Mouse (Mus musculus): ENCODE results near the gene Wnt8b. TPM values are rescaled to one million over a fixed set of nuclear protein-coding genes. Genes with fewer than 3 reads are reported as not detected.

The Wnt8b gene
- polyA plus RNA-seq, 1 experiment: not detected

DNA sequence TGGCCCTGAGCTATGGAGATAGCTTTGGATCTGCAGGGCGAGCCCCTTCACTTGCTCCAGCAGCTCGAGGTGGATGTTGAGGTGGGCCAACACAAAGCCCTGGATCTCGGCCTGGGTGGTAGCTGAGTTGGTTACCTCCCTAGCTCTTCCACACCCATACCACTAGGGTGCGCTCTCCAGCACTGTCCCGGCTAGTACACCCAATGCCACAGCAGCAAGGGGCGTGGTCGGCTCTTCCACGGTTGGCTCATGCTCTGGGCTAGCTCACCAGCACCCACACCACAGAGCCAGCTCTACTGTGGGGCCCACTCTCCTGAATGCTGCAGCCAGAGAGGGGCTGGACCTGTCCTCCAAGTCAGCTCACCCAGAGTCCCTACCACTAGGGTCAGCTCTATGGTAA is 6.0 kb upstream of the Wnt8b start:
- peak; percentile 15 to 47 for DNase-seq (ENCODE audit: low read depth in 1 of 2, low spot score in 2 of 2)

GRCm38 (mm10) chr19:44496511-44496910 is 3.2 kb downstream of the Wnt8b start:
- no peaks in the 10 kb centered on the region for H3K27me3 ChIP-seq (ENCODE audit: control insufficient read depth, insufficient read depth, low read length)
- no peak for DNase-seq (ENCODE audit: low read depth in 1 of 2, low spot score in 2 of 2)
- 4% methylated on average over 8 of the region's 8 CpGs for WGBS
- no peak overlapping the region for H3K4me3 ChIP-seq (ENCODE audit: extremely low read depth, insufficient read depth, insufficient read length)
- H3K36me3 ChIP-seq (ENCODE audit: control insufficient read depth, insufficient read depth, low read length): no peaks in the 10 kb centered on the region
- TF ChIP-seq CTCF (IDR thresholded peaks at IDR 0.05; ENCODE audit: extremely low read depth, insufficient read depth, insufficient read length, insufficient replicate concordance) (no peak), POLR2A (IDR thresholded peaks at IDR 0.05; ENCODE audit: low read depth, low read length) (no peak)
- no peak overlapping the region for H3K27ac ChIP-seq (ENCODE audit: insufficient read depth, low read length)
- no peaks in the 10 kb centered on the region for H3K4me1 ChIP-seq (ENCODE audit: control insufficient read depth, insufficient read depth, insufficient read length)

More for the DNA sequence above, 6.0 kb upstream of the Wnt8b start:
- Histone ChIP-seq H3K27me3 (ENCODE audit: control insufficient read depth, insufficient read depth, low read length) (no peaks in the 10 kb centered on the region), H3K36me3 (ENCODE audit: control insufficient read depth, insufficient read depth, low read length) (no peaks in the 10 kb centered on the region), H3K4me1 (ENCODE audit: control insufficient read depth, insufficient read depth, insufficient read length) (no peaks in the 10 kb centered on the region), H3K4me3 (ENCODE audit: extremely low read depth, insufficient read depth, insufficient read length) (no peak overlapping the region), H3K27ac (ENCODE audit: insufficient read depth, low read length) (no peak overlapping the region)
- TF ChIP-seq CTCF (IDR thresholded peaks at IDR 0.05; ENCODE audit: extremely low read depth, insufficient read depth, insufficient read length, insufficient replicate concordance) (peak; percentile 59; the same call in 1 of the 2 replicates), POLR2A (IDR thresholded peaks at IDR 0.05; ENCODE audit: low read depth, low read length) (no peak)
- WGBS: 12% methylated on average over 8 of the region's 8 CpGs

GRCm38 (mm10) chr19:44496941-44497340 is 3.7 kb downstream of the Wnt8b start:
- 74% methylated on average over 10 of the region's 10 CpGs for WGBS
- H3K27me3 ChIP-seq (ENCODE audit: control insufficient read depth, insufficient read depth, low read length): no peaks in the 10 kb centered on the region
- no peak for DNase-seq (ENCODE audit: low read depth in 1 of 2, low spot score in 2 of 2)
- H3K4me1 ChIP-seq (ENCODE audit: control insufficient read depth, insufficient read depth, insufficient read length): no peaks in the 10 kb centered on the region
- H3K4me3 ChIP-seq (ENCODE audit: extremely low read depth, insufficient read depth, insufficient read length): no peak overlapping the region
- no peak overlapping the region for H3K27ac ChIP-seq (ENCODE audit: insufficient read depth, low read length)
- TF ChIP-seq POLR2A (IDR thresholded peaks at IDR 0.05; ENCODE audit: low read depth, low read length) (no peak), CTCF (IDR thresholded peaks at IDR 0.05; ENCODE audit: extremely low read depth, insufficient read depth, insufficient read length, insufficient replicate concordance) (no peak)
- H3K36me3 ChIP-seq (ENCODE audit: control insufficient read depth, insufficient read depth, low read length): no peaks in the 10 kb centered on the region

GRCm38 (mm10) chr19:44498936-44499335 is 5.7 kb downstream of the Wnt8b start:
- no peaks in the 10 kb centered on the region for H3K27me3 ChIP-seq (ENCODE audit: control insufficient read depth, insufficient read depth, low read length)
- DNase-seq (ENCODE audit: low read depth in 1 of 2, low spot score in 2 of 2): no peak
- H3K4me3 ChIP-seq (ENCODE audit: extremely low read depth, insufficient read depth, insufficient read length): no peak overlapping the region
- 67% methylated on average over 6 of the region's 6 CpGs for WGBS
- no peaks in the 10 kb centered on the region for H3K36me3 ChIP-seq (ENCODE audit: control insufficient read depth, insufficient read depth, low read length)
- TF ChIP-seq CTCF (IDR thresholded peaks at IDR 0.05; ENCODE audit: extremely low read depth, insufficient read depth, insufficient read length, insufficient replicate concordance) (no peak), POLR2A (IDR thresholded peaks at IDR 0.05; ENCODE audit: low read depth, low read length) (no peak)
- H3K27ac ChIP-seq (ENCODE audit: insufficient read depth, low read length): no peak overlapping the region
- H3K4me1 ChIP-seq (ENCODE audit: control insufficient read depth, insufficient read depth, insufficient read length): no peaks in the 10 kb centered on the region

GRCm38 (mm10) chr19:44500240-44500639 is 7.0 kb downstream of the Wnt8b start:
- Histone ChIP-seq H3K36me3 (ENCODE audit: control insufficient read depth, insufficient read depth, low read length) (no peaks in the 10 kb centered on the region), H3K4me1 (ENCODE audit: control insufficient read depth, insufficient read depth, insufficient read length) (no peaks in the 10 kb centered on the region), H3K27ac (ENCODE audit: insufficient read depth, low read length) (no peak overlapping the region), H3K27me3 (ENCODE audit: control insufficient read depth, insufficient read depth, low read length) (no peaks in the 10 kb centered on the region), H3K4me3 (ENCODE audit: extremely low read depth, insufficient read depth, insufficient read length) (no peak overlapping the region)
- WGBS: 69% methylated on average over 5 of the region's 5 CpGs
- TF ChIP-seq CTCF (IDR thresholded peaks at IDR 0.05; ENCODE audit: extremely low read depth, insufficient read depth, insufficient read length, insufficient replicate concordance): no peak
- no peak for TF ChIP-seq POLR2A (IDR thresholded peaks at IDR 0.05; ENCODE audit: low read depth, low read length)
- DNase-seq (ENCODE audit: low read depth in 1 of 2, low spot score in 2 of 2): no peak

DNA sequence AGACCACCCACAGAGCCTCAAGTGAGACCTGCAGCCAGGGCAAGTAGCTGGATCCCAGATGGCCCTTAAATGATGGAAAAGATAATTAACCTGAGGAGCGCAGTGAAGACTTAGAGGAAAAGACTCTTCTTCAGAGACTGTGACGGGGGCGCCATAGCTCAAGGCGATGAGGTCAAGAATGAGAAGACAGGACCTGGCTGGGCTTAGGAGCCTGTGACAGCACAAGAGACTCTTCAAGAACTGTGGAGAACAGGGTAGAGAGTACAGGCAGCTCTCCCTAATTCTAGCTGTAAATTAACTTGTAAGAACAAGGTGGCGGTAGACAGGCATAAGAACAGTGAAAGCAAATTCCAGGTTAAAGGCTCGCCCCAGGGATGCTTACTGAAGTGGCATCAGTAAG is 8.7 kb downstream of the Wnt8b start:
- no peaks in the 10 kb centered on the region for H3K36me3 ChIP-seq (ENCODE audit: control insufficient read depth, insufficient read depth, low read length)
- no peak for DNase-seq (ENCODE audit: low read depth in 1 of 2, low spot score in 2 of 2)
- H3K27ac ChIP-seq (ENCODE audit: insufficient read depth, low read length): no peak overlapping the region
- H3K4me3 ChIP-seq (ENCODE audit: extremely low read depth, insufficient read depth, insufficient read length): no peak overlapping the region
- 90% methylated on average over 6 of the region's 6 CpGs for WGBS
- no peaks in the 10 kb centered on the region for H3K4me1 ChIP-seq (ENCODE audit: control insufficient read depth, insufficient read depth, insufficient read length)
- no peak for TF ChIP-seq CTCF (IDR thresholded peaks at IDR 0.05; ENCODE audit: extremely low read depth, insufficient read depth, insufficient read length, insufficient replicate concordance)
- no peak for TF ChIP-seq POLR2A (IDR thresholded peaks at IDR 0.05; ENCODE audit: low read depth, low read length)
- no peaks in the 10 kb centered on the region for H3K27me3 ChIP-seq (ENCODE audit: control insufficient read depth, insufficient read depth, low read length)

- DNase-seq (ENCODE audit: low read depth in 1 of 2, low spot score in 2 of 2): no peak
- Histone ChIP-seq H3K27ac (ENCODE audit: insufficient read depth, low read length) (no peak overlapping the region), H3K36me3 (ENCODE audit: control insufficient read depth, insufficient read depth, low read length) (no peaks in the 10 kb centered on the region), H3K27me3 (ENCODE audit: control insufficient read depth, insufficient read depth, low read length) (no peaks in the 10 kb centered on the region), H3K4me1 (ENCODE audit: control insufficient read depth, insufficient read depth, insufficient read length) (no peaks in the 10 kb centered on the region), H3K4me3 (ENCODE audit: extremely low read depth, insufficient read depth, insufficient read length) (no peak overlapping the region)
- WGBS: 53% methylated on average over 4 of the region's 4 CpGs
- TF ChIP-seq CTCF (IDR thresholded peaks at IDR 0.05; ENCODE audit: extremely low read depth, insufficient read depth, insufficient read length, insufficient replicate concordance) (no peak), POLR2A (IDR thresholded peaks at IDR 0.05; ENCODE audit: low read depth, low read length) (no peak)
Measured at GRCm38 (mm10) chr19:44502741-44503140, 9.5 kb downstream of the Wnt8b start.
